Mouse (Mus musculus) urinary bladder, postnatal 36 days (tissue): ENCODE data around the gene Eef1akmt4.

Source experiments
- DNase-seq, 2 experiments: peaks; one replicate each; pipeline ENCODE4 v3.0.0; 2022; ENCODE audit warnings: low spot score in 2 of 2, mixed read lengths in 1 of 2

Eef1akmt4 gene

DNA sequence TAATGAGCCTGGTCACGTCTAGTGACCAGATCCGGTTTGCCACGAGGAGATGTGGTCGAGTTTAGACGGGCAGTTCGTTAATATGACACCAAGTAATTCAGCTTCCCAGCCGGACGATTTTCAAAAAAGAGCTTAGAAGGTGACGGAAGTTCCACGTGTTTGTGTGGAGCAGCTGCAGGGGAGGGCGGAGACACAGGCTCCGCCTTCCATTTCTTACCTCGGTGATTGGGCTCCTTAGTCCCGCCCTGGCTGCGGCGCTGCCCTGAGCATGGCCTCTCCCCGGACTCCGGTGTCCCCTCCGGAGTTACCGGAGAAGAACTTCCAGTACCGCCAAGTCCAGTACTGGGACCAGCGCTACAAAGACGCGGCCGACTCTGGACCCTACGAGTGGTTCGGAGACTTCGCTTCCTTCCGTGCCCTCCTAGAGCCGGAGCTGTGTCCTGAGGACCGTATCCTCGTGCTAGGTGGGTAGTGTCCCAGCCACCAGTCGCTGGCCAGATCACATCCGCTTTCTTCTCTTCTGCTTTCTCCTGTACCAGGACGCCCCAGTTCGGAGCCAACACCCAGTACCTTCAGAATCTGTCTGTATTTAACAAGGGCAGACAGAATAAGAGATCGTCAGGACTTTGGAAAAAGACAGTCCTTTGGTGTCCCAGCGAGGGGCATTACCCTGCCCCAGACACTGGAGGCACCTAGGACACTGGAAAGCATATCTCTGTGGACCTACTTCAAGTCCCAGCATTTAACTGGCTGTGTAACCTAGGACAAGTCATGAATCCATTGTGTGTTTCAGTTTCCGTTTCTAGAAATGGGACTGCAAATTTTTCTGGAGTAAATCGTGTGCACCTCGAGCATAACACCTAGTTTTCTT, at the start of gene Eef1akmt4, which contains the start of the genes Gm49333 and Alg3:
Gene Eef1akmt4 (plus strand): TSS at position 237 of the 871 bp plus-strand sequence.
Gene Gm49333 (plus strand): TSS at position 254 of the 871 bp plus-strand sequence.
Gene Alg3 (minus strand): TSS at position 379 of the 871 bp plus-strand sequence.
- DNase-seq: peak; percentile 77 to 87

DNA sequence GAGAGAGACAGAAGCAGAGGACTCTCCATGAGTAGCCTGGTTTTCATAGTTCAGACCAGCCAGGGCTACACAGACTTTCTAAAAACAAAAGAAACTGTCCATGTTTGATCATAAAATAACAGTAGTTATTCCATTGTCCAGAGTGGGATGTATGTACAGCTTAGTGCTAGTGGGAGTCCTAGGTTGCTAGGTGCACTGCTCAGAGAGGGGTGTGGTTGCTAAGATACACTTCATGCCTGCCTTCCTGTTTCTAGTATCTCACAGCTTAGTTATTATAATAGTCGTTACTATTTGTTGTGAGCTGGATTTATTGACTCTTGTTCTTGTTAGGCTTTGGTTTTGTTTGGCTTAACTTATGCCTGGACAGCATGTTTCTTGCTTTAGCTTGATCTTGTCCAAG, 46.3 kb upstream of the Eef1akmt4 start:
- DNase-seq: no peak

DNA sequence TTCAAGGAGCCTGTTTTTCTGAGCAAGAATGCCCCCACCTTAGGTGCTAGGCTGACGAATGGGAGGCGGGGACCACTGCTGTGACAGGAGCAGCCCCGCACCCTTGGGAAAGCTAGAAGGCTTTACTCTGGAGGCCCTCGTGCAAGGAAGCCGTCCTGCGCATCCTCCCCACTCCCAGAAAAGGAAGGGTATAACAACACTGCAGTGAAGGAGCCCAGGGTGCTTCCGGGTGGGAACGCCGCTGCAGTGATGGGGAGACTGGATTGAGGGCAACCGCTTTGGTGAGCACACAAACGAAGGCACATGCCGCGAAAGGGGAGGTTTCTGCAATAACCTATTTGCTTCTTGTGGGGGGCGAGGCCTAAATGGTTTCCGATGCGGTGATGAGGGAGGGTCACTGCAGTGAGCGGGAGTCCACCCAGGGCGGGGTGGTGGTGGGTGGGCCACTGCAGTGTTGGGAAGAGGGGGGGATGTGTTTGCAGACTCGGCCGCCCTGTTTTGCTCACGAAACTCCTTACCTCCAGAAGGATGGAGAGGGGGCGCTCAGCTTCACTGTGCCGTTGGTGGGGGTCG, 21.9 kb upstream of the Eef1akmt4 start, which contains the start of gene Vwa5b2:
Gene Vwa5b2 (plus strand): TSS at position 106 of the 573 bp plus-strand sequence.
- no peak for DNase-seq

DNA sequence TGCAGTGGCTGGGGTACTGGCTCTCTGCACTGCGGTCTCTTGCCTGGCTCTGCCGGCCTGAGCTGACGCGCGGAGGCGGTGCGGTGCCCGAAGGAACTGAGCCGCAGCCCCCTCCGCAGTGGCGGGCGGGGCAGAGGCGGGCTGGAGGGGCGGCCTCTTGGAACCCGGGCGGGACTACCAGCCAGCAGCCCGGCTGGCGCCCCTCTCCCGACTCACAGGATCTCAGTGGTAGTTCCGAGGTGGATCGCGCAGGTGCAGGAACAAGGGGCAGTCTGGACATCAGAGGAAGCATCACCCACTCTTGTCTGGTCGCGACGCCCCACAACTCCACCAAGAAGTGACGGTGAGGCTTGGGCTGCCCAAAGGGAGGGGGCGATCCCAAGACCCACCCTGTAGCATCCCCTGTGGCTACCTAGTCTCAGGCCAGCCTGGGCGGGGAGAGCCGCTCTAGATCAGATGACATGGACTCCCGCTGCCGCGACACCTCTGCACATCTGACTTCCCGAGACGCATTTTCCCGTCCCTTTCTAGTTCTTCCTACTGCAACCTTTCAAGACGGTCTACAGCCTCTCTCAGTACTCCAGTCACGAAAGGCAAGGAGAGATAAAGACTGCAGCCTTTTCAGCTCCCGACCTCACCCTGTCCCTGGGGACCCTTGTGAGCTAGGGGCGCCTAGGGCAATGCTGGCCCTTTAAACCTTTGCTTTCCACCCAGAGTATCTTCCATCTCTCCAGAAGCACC, 21.3 kb upstream of the Eef1akmt4 start:
- DNase-seq: no peak

DNA sequence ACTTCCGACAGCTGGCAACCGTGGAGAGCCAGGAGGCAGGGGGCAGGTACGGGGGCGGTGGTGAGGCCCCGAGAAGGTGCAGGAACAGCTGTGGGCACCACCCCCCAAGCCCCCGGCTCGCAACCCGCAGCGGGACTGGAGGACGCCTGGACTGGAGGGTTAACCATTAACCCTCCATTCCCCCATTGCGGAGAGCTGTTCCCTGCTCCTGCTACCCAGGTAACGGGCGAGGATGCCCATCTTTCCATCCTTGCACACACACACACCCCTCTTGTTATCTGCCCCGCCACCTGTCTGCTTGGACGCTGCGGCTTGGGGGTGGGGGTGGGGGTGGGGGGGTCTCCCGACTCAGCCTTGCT, 20.7 kb upstream of the Eef1akmt4 start:
- no peak for DNase-seq

DNA sequence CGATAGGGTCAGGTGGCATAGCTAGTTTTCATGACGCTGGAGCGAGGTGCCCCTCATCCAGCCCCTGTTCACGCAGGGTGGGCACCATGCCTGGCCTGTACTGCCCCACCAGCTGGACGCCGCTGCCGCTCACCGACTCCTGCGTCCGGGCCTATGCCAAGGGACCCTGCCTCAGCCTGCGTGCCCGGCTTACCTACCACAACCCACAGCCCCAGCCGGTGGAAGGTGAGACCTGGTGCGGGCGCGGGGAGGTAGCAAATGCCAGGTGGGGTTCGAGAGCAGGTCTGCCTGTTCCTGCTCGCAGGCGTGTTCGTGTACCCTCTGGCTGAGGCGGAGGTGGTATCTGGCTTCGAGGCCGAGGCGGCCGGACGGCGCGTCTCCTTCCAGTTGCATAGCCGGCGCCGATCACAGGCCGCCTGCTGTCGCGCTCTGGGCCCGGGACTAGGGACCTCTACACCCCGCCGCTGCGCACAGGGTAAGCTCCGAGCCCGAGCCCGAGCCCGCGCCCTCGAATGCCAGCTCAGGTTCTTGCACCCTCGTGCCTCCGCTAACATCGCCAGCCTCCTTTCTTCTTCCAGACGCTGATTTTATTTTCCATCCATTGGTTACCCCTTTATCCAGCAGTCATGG, 20.2 kb upstream of the Eef1akmt4 start:
- no peak for DNase-seq

DNA sequence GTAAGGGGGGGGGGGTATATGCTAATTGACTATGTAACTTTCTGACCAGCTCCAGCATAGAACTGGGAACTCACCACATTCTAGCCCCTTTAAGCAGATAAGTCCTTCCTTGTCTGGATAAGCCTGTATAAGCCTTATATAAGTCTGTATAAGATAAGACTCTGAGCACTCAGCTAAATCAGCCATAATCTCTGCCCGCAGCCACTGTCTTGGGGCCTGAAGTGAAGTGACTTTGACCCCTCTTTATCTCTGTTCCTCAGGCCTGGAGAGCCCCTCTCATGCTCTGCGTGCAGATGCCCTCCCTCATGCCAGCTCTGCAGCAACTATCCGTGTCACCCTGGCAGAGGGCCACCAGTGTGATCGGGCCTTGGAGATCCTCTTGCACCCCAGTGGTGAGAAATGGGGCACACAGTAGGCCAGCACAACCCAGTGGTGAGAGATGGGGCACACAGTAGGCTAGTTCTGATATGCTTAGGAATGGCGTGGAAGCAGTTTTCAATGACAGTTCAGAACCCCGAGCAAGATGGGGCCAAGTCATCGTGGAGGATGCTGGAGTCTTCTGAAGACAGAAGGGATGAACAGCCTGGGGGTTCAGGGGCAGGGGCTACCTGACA, 16.2 kb upstream of the Eef1akmt4 start:
- no peak for DNase-seq

DNA sequence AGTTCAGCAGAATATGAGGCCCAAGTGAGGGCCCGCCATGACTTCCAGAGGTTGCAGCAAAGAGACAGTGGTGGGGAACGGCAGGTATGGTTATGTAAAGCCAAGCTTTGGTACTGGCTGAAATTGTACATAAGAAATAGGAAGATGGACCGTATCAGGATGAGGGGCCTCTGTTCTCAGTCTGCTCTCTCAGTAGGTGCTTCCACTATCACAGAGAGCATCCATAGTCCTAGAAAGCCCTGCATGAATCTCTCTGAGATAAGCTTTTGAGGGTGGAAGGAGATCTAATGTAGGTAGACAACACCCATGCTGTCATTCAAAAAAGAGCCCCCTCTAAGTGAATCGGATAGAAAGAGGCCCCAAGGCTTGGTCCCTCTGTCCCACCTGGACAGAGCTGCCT, 15.7 kb upstream of the Eef1akmt4 start:
- DNase-seq: no peak

DNA sequence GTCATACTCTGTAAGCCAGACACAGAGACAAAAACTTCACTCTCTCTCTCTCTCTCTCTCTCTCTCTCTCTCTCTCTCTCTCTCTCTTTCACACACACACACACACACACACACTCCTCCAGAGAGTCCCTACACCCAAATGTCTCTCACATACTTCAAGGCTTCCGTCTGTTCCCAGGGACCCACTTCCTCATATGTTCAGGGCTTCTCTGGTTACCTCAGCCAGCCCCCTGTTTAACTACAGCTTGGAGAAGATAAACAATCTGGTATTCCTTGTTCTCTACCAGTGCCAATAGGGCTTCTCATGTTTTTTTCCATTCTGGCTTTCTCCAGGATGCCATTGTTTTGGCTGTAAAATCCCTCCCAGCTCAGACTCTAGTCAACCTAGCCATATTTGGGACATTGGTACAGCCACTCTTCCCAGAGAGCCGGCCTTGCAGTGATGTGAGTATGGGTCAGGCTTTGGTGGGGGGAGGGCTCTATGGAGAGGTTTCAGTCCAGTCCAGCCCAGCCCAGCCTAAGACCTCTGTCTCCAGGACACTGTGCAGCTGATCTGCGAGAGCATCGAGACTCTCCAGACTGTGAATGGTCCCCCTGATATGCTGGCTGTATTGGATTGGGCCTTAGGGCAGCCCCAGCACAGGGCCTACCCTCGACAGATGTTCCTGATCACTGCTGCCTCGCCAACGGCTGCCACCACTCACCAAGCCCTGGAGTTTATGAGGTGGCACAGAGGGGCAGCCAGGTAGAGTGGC, 14.5 kb upstream of the Eef1akmt4 start:
- no peak for DNase-seq

DNA sequence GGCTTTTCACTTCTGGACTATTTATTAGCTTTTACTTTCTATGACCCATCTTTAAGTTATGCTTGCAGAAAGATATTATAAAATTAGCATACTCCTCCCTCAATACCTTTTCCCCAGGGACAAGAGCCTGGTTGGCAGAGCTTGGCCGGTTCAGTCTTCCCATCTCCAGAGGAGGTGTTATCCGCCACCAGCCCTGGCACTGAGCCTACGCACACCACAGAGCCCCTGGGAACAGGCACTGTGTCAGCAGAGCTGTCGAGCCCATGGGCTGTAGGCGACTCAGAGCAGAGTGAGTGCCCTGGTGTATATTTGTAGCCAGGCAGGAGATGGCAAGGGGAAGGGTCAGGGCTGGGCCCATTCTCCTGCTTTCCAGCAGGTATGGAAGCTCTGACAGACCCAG, 10.9 kb upstream of the Eef1akmt4 start:
- no peak for DNase-seq

DNA sequence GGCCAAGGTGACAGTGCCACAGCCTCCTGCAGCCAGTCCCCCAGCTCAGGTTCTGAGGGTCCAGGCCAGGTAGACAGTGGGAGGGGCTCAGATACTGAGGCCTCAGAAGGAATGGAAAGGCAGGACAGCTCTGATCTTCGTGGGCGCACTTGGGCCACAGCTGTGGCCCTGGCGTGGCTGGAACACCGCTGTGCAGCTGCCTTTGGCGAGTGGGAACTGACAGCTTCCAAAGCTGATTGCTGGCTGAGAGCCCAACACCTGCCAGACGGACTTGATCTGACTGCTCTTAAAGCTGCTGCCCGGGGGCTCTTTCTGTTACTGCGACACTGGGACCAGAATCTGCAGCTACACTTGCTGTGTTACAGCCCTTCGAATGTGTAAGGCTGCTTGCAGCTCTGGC, 6.7 kb upstream of the Eef1akmt4 start:
- no peak for DNase-seq

DNA sequence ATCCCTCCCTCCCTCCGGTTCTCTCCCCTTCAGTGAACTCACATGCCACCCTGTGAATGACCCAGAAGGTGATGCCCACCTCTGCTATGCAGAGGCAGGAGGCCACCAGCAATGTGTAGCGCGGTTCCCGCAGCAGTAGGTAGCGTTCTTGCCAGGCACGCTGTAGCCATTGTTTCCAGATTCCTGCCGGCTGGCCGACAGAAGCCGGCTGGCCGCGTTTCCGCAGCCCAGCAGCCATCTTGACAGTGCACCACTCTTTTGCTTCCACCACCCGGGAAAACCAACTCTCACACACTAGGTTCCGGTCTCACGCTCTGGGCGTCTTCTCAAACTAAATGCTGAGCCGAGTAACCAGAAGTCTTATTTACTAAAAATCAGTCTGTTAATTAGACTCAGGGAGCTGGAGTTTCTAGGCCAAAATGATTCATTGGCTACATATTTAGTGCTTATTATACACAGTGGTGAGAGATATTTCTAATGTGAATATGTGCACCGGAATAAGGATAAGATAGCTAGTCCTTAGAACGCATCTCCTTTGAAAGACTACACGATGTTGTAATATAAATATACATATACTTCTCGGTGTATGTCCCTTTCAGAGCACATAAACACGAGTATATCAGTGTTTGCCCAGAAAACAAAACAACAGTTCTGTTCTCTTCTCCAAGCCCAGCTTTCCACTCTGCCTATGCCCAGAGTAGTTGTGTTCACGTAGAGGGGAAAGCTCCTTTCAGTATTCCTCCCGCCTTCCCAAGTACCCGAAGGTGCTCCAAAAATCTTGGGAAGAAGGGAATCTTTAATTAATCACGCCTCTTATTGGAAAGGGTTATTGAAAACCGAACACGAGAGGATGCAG, 664 bp upstream of the Eef1akmt4 start:
- peak; percentile 72 to 73 for DNase-seq

DNA sequence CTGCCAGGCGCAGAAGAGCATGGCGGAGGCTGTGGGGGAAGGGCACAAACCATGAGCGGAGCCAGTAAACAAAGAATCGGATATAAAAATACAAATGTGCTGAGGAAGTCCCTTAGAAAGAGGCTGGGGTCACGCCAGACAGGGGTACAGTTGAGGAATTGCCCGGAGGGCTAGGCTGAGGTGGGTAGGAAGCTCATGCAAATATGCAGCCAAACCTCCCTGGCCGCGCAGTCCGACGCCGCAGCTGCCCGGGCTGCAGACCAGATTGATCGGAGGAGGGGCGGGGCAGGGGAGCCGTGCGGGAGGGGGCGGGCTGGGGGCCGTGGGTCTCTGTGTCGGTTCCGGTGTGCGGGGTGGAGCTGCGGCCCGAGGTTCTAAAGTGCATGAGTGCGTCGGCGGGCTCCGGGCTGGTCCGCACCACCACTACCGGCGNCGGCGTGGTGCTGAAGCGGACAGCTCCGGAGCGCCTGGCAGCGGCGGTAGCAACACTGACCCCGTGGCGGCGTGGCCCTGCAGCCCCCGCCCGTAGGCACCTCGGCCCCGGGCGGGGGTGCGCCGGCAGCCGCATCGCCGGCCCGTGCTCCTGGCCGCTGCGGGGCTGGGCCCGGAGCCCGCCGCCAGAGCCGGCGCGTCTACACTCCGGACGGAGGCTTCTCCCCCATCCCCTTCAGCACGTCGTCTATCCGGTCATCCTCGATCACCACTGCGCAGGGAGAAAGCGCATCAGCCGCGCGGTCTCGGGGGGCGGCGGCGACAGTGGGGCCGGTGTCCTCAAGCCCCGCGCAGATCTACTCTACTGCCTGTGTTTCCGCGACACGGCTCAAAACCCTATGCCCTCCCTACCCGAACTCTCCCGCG, 8.4 kb downstream of the Eef1akmt4 start:
- DNase-seq: no peak

DNA sequence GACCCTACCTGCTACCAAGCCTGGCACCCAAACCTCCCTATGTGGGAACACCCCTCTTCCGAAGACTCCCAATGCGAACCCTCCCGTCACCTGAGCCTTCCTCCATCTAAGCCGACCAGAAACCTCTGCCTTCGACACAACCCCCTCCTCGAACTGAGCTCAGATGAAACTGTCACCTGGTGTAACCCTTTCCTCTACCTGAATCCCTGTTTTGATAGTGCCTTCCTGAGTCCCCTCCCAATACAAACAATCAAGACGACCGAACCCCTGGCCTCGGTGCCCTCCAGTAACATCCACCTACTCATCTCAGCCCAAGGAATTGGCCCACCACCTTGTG, 9.0 kb downstream of the Eef1akmt4 start:
- DNase-seq: no peak

DNA sequence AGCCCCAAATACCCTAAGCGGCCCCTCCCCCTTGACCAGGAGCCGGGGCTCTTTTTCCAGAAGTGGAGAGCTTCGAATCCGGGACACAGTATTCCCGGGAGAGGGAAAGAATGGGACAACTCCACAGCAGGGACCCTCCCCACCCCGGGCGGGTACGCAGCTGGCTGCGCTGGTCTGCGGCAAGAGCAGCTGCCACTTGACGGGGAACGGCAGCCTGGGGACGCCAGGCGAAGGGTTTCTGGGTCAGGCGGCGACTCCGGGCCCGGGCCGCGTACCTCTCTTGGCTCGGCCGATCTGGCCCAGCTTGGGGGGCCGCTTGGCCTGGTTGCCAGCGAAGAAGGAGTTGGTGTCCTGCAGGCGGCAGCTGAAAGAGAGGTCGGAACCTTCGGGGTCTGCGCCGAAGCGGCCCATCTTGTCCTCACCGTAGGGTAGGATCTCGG, 9.4 kb downstream of the Eef1akmt4 start:
- no peak for DNase-seq

DNA sequence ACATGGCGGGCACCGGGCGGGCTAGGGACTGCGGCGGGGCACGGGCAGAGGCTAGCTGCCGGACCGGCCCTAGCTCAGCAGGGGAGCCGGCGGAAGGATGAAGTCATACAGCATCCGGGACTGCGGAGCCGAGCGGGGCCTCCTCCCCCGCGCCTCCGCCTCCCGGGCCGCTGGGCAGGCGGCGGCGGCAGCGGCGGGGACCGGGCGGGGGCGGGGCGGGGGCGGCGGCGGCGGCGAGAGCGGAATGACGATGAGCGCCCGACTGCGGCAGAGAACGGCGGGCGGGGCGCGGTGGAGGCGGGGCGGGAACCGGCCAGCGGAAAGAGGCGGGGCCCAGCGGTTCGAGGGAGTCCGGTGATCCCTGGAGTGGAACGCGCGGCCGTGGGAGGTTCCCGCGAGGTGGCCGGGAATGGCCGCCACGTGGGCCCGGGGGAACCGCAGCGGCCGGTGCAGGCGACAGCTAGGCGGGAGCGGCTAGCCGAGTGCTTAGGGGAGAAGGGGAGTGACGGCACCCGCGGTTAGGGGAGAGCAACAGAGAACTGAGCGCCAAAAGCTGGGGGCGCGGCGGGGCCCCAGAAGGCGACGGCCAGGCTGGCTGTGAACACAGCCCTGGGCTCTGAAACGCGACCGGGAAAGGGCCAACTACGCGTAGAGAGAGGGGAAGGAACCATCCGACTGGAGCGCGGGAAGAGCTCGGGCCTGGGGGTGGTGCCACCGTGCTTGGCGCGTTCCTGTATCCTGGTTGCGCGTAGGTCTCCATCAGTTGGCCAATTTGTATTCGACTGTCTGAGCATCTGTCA, 10.0 kb downstream of the Eef1akmt4 start, which contains the start of gene Camk2n2:
Gene Camk2n2 (minus strand): TSS at position 97 of the 800 bp plus-strand sequence.
- DNase-seq: peak in 1 of 2 experiments; percentile 57

DNA sequence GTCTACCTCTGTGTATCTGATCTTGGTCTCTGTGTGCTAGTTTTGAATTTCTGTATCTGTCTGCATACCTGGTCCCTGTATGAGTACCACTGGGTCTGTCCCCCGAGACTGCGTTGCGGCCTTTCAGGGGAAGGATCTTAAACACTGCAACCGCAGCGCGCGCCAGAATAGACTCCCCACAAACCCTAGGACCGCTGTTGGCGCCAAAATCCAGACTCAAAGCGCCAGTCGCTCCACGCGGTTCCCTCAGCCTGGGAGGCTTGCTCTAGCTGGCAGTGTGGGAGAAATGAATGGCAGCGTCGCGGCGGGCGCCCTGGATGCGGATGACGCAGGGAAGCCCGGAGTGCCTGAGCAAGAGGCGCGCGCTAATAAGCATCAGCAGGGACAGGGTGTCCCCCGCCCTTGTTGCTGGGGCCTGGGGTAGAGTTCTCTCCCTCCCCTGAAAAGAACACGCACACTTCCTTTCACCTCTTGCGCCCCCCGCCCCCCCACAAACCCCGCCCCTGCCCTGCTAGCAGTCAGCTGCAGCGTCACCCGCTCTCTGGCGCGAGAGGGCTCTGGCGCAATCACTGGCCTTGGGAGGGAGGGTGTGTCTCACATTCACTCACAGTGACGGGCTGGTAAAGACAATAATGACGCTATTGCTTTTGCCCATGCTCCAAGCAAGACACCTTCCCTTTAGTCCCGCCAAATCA, 10.7 kb downstream of the Eef1akmt4 start:
- peak in 1 of 2 experiments; percentile 78 for DNase-seq
